Mouse (Mus musculus) heart, adult 2 months (tissue): ENCODE measurements around the gene Tbc1d22a.

Source experiments
- CTCF ChIP-seq: fragments of 200-600 bp; IDR thresholded peaks from 2 replicates; pipeline ENCODE4 v1.8.1; 2022; ENCODE audit warnings: antibody characterized with exemption, mild to moderate bottlenecking, moderate library complexity
- EP300 ChIP-seq: fragments of 200-500 bp; IDR thresholded peaks from 2 replicates; pipeline ENCODE4 v1.6.1; 2011; ENCODE audit warnings: low read depth, low read length, control low read depth; ENCODE audit not compliant: insufficient read depth
- POLR2A ChIP-seq: fragments of 200-500 bp; IDR thresholded peaks from 2 replicates; pipeline ENCODE4 v1.6.1; 2011; ENCODE audit warnings: mild to moderate bottlenecking, low read depth, low read length, control low read depth; ENCODE audit not compliant: insufficient read depth

GRCm38 (mm10) chr15:86507546-86507945 is 293.3 kb downstream of the Tbc1d22a start:
- no peak for TF ChIP-seq CTCF
- no peak for TF ChIP-seq EP300
- TF ChIP-seq POLR2A: no peak
